Mouse (Mus musculus): ENCODE measurements around the gene Srsf12.

Gene Srsf12

DNA sequence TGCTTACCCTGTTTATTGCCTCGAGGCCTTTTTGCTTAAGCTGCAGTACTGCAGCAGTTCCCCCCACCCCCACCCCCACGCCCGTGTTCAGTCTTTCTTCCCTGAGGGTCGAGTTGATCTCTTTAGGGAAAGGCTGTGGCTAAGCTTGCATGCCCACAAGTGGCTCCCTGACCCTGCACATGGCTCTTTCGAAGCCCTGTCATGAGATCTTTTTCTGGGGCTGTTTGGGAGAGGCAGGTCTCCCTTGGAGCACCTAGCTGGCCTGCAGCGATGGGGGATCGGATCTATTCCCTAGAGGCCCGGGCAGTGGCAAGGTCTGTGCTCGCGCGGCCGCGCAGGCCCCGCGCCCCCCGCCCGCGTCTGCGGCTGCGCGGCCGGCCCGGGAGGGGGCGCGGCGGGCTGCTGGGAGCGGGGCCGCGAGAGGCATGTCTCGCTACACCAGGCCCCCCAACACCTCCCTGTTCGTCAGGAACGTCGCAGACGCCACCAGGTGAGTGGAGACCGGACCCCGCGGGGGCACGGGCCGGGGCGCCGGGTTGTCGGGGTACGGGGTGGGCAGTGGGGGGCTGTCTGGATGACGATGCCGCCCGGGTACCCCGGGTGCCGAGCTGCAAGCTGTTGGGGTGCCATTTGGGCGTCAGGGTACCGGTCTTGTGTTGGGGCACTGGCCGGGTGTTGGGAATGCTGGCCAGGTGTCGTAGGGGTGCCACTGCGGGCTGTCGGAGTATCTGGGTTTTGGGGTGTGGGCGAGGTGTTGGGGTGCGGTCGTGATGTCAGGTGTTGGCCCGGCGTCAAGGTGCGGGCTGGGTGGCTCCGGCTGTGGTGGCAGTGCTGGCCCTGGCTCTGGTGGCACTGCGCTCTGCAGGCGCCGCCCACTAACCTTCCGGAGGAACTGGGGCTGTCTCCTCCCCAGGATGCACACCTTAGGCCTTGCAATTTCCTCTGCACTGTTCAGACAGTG is at the start of gene Srsf12:
TSS of gene Srsf12 (plus strand) at position 111 of the 961 bp plus-strand sequence.
- DNase-seq (ENCODE audit: low spot score in 2 of 2), result peak in 1 of 2 experiments; percentile 28

DNA sequence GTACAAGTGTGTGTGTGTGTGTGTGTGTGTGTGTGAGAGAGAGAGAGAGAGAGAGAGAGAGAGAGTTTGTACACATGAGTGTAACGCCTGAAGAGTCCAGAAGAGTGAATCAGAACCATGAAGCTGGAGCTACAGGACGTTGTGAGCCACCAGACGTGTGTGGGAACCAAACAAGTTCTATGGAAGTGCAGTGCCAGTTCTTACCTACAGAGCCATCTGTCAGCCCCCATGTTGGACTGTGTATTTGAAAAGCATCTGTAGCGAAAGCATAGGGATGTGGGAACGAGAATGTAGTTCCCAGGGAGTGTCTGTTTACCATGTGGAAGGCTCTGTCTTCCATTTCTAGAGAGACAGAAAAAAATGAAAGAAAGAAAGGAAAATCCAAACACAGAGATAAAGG is 25.3 kb upstream of the Srsf12 start:
- no peak for DNase-seq (ENCODE audit: low spot score in 2 of 2)

DNA sequence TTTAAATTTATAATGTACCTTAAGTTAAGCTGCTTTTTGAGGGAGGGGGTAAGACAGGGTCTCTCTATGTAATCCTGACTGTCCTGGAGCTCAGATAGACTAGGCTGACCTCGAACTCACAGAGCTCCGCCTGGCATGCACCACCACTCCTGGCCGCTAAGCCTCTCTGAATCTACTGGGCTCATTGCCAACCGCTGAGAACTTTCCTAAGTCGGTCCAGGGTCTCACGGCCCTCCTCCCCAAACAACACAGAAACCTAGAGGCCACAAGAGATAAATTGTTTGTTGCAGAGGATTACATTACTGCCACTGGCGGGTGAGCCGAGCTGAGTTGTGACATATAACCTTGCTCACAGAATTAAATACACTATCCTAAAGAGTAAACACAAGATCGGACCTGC is 20.6 kb upstream of the Srsf12 start:
- no peak for DNase-seq (ENCODE audit: low spot score in 2 of 2)

DNA sequence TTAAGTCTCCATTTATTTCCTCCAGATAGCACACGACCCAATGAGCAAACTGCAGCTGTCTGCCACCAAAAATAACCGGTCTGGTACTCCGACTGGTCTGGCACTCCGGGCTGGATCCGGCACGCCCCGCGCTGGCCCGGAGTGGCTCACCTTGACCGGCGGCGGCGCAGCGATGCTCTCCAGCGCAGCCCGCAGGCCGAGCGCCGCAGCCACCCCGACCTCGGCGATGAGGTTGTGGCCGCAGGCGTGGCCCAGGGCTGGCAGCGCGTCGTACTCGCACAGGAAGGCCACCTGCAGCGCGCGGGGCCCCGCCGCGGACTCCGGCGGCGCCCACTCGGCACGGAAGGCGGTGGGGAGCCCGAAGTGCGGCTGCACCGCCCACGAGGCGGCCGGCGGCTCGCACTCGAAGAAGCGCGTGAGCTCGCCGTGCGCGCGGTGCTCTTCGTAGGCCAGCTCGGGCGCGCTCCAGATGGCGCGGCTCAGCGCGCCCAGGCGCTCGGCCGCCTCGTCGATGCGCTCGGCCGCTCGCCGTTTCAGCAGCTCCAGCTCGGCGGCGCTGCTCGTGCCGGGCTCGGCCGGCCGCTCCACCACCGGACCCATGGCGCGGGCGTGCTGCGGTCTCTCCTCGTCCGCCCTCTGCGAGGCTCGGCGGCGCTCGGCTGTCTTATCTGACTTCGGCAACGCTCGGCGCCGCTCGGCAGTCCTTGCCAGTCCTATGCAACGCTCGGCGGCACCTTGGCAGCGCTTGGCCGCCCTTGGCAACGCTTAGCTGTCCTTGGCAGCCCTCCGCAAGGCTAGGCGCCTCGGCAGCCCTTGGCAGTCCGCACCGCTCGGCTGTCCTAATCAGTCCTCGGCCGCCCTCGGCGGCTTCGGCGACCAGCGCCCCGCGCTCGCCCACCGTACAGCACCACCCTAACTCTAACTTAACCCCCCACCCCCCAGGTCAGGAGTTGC is 19.7 kb upstream of the Srsf12 start:
- peak; percentile 64 to 67 for DNase-seq (ENCODE audit: low spot score in 2 of 2)

DNA sequence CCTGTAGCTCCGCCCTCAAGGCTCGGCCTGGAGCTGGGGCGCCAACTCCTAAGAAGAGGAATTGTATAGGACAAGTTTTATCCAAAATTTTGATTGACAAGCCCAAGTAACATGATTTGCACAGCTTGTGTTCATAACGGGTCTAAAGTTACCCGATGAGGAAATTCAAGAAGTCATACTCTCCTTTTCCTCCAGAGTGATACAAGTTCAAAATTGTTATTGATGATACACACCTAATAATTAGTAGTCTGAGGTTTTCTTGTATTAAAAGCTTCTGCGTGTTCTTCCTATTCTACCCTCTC is 19.1 kb upstream of the Srsf12 start, which contains the start of gene Pm20d2:
TSS of gene Pm20d2 (minus strand) at position 3 of the 302 bp plus-strand sequence.
- no peak for DNase-seq (ENCODE audit: low spot score in 2 of 2)

DNA sequence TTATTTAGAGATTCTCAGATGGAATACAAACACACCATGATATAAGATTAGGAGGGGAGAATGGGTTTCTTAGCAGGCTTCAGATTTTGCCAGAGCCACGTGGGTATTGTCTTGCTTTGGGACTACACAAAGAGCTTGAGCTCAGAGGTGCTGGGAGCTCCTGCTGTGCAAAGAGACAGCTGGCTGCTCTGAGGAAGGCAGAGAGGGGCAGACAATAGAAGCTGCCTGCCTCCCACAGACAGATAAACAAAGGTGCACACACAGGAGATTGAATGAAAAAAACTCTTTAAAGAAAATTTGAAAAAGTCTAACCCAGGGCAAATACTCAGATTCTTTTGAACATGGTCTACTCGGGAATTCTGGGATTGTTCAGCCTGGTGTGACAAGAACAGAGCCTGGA is 10.7 kb upstream of the Srsf12 start:
- no peak for DNase-seq (ENCODE audit: low spot score in 2 of 2)

DNA sequence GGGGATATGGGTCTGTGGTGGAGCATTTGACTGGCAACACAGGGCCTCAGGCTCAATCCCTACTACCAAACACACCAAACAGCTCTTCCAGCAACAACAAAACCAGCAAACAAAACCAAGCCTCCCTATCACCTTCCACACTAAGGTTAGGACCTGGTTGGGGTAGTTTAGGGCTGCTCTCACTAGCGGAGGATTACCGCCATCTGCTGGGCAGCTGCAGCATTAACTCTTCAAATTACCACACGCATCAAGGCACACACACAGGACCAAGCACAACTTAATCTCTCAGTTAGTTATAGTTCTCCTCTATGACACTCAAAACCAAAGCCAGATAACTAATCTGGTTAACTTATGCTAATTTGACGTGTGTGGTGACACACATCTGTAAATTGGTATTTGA is 4.1 kb upstream of the Srsf12 start:
- peak; percentile 33 to 42 for DNase-seq (ENCODE audit: low spot score in 2 of 2)

DNA sequence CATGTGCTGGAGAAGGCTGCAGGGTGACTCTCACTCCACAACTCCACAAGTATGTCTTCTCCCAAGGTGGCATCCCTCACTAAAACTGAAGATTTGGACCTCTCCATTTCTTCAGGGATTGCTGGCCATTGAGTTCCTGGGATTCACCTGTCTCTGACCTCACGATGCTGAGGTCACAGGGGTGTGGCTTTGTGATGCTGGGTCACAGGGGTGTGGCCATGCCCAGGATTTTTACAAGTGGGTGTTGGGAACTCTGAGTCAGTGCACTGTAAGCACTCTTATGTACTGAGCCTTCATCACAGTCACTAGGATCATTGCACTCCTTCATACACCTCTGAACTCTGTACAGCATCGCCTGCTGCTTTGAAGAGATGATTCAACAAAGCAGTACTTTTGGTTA is 1.2 kb upstream of the Srsf12 start:
- DNase-seq (ENCODE audit: low spot score in 2 of 2), result no peak

DNA sequence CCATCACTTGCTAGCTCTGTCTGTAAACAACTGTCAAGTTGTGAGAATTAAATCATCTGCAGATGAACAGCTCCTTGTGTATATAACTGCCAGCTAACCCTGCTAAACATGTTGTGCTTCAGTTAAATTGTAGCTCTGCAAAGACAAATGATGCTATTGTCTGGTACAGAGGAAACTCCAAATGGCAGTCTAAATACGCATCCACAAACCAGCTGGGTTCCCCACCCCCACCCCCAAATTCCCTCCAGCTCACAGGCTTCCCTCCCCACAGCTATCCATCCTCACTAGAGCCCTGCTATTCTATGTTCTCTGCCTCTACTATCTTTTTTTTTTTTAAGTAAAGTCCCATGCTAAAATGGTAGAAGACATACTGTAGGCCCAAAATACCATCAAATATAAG is 13.1 kb downstream of the Srsf12 start:
- no peak for DNase-seq (ENCODE audit: low spot score in 2 of 2)

DNA sequence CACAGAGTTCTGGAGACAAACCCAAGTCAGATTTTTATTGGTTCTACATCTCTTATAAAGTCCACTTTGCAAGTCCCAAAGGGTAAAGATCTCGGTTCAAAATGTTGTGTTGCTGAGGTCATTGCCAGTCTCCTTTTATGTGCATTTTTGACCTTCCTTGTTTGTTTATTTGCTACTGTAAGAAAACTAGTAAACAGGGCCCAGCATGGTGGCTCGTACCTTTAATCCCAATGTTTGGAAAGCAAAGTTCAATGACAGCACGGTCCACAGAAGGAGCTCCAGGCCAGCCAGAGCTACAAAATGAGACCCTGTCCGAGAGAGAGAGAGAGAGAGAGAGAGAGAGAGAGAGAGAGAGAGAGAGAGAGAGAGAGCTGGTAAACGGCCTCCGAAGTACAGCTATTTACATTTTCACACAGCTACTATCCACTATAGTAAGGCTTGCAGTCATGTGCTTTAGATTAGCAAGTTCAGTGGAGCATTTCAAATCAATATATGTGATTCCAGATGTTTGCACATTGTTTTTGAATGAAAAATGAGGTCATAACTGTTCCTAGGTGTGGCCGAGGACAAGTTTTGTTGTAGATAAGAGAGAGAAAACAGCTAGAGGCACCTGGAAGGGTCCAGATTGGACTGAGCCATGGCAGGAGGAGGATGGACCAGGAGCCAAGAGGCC is 15.3 kb downstream of the Srsf12 start:
- DNase-seq (ENCODE audit: low spot score in 2 of 2), result no peak

DNA sequence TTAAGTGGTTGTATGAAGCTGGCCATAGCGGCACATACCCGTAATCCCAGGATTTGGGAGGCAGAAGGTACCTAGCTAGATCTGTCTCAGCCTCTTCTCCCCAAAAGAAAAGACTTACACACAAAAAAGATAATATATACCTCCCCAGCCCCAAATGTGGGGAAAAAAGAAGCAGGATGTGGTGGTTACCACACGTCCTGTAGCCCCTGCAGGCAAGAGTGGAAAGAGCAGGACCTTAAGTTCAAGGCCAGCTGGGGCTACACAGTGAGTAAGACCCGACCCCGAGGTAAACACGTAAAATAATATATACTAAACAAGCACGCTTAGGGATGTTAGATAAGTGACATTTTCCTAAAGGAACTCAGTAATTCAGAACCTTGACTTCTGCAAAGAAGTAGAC is 18.4 kb downstream of the Srsf12 start:
- DNase-seq (ENCODE audit: low spot score in 2 of 2), result no peak

DNA sequence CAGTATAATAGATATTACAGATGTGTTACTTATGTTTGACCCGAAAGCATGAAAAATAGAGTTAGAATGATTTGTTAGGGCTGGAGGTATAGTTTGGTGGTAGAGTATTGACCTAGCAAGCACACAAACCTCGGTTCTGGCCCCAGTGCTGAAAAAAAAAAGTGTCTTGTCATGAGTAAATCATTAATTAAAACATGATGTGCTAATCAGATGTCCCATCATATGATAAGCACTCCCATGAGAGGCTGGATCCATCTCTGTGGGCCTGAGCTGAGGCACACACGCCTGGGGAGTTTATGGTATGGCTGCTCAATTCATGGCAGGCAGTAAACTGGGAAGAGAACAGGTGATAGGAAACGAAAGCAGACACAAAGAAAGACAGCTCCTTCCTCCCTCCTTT is 20.8 kb downstream of the Srsf12 start:
- DNase-seq (ENCODE audit: low spot score in 2 of 2), result no peak

DNA sequence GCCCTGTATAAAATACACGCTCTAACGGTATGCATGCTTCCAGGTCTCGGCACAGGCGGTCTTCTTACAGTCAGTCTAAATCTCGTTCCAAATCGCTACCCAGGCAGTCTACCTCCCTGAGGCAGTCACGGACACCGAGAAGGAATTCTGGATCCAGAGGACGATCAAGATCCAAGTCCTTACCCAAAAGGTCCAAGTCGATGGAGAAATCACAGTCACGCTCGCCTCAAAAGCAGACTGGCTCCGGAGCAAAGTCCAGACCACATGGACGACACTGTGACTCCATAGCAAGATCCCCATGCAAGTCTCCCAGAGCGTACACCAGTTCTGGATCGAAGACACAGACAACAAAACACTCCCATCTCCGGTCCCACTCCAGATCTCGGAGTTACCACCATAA is 22.1 kb downstream of the Srsf12 start:
- no peak for DNase-seq (ENCODE audit: low spot score in 2 of 2)

DNA sequence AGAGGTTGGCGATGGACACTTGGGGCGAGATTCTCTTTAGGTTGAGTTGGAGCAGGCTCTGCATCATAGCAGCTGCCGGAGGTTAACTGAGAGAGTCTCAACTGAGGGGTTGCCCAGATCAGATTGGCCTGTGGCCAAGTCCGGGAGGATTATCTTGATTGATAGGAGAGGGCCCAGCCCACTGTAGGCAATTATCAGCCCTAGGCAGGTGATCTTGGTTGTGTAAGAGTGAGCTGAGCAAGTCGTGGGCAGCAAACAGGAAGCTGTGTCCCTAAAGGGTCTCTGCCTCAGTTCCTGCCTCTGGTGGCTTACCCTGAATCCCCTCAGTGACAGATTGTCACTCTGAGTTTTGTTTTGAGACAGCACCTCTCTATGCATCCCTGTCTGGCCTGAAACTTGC is 33.7 kb downstream of the Srsf12 start:
- no peak for DNase-seq (ENCODE audit: low spot score in 2 of 2)

DNA sequence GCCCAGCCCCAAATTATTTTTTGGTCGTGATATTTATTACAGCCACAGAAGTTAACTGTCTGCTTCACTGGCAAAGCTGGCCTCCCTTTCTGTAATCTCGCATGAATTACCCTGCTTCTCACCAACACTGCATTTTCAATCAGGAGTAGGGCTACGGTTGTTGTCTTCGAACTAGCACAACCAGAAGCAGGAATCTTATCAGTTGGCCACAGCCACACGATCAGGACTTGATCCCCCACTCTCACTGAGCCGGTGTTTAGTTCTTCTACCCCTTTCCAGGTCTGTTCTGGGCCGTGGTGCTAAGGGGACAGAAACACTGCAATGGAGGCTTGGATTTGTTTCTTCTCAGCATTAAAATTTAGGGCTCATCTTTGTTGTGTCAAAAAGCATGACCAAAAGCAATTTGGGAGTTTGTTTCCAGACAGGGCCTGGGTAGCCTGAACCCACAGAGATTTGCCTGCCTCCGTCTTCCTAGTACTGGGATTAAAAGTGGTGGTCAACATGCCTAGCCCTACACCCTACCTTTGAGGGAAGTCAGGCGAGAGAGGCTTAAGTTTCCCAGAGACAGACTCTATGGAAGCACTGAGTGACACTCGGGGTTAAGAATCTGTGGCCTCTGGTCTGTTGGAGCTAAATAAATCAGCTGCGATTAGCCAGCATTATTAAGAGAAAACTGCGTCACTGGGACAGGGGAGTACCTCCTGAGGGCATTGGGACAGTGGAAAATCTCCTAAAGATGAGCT is 34.4 kb downstream of the Srsf12 start:
- DNase-seq (ENCODE audit: low spot score in 2 of 2), result no peak

DNA sequence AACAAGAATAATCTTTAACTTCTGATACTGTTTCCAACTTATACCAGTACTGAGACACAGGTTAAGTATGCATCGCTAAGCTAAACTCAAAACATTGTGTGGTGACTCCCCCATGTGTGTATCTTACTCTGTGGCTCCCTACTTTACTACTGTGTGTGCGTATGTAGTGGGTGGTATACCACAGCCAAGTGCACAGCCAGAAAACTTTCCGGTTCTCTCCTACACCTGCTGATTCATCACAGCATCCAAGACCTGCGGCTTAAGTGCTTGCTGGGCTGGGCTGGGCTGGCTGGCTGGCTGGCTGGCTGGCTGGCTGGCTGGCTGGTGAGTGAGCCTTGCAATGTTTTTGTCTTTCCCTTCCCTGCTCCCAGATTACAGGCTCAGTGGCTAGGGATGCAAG is 35.1 kb downstream of the Srsf12 start:
- no peak for DNase-seq (ENCODE audit: low spot score in 2 of 2)

DNA sequence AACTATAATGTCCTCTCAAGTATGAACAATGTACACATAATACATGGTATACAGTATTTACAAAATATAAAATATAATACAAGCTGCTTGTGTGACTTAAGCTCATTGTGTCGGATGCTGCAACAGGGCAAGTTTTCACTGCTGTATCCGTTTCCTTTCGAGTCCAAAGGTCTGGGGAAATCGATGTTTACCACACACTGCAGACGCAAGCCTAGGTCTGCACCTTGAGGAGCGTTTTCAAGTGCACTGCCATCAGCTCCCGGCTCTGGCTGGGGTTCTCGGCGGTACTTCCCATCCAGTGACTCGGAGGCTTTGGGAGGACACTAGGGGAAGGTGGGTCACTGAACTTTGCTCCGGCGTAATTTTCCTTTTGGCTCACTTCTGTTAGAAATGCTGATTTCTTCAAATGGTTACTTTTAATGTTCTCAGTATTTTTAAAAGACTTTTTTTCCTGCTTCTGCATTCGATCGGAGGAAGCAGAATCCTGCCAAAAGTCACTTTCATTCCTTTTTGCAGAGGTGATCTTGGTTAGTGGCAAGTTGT is 37.1 kb downstream of the Srsf12 start:
- no peak for DNase-seq (ENCODE audit: low spot score in 2 of 2)

DNA sequence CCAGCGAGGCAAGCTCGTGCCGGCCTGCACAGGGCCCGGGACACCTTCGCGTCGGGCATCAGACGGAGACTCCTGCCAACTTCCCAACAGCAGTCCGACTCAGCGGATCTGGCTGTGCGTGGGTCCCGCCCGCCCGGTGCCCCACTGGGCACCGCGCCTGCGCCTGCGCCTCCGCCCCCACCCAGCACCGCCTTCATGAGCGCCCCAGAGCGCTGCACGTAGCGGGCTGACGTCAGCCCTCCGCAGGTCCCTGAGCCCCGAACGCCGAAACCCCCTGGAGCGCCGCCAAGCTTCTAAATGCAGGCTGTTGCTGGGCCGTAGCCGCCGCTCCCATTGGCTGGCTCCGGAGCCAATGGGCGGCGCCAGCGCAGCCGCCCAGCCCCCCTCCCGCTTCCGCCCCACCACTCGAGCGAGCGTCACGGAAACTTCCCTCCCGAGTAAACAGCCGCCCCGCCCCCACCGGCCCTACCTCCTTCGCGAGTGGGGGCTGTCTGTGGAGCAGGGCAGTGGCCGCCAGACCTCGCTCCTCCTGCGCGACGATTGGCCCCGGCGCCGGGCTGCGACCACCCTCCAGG is 38.8 kb downstream of the Srsf12 start:
- DNase-seq (ENCODE audit: low spot score in 2 of 2), result peak; percentile 98 to 99

DNA sequence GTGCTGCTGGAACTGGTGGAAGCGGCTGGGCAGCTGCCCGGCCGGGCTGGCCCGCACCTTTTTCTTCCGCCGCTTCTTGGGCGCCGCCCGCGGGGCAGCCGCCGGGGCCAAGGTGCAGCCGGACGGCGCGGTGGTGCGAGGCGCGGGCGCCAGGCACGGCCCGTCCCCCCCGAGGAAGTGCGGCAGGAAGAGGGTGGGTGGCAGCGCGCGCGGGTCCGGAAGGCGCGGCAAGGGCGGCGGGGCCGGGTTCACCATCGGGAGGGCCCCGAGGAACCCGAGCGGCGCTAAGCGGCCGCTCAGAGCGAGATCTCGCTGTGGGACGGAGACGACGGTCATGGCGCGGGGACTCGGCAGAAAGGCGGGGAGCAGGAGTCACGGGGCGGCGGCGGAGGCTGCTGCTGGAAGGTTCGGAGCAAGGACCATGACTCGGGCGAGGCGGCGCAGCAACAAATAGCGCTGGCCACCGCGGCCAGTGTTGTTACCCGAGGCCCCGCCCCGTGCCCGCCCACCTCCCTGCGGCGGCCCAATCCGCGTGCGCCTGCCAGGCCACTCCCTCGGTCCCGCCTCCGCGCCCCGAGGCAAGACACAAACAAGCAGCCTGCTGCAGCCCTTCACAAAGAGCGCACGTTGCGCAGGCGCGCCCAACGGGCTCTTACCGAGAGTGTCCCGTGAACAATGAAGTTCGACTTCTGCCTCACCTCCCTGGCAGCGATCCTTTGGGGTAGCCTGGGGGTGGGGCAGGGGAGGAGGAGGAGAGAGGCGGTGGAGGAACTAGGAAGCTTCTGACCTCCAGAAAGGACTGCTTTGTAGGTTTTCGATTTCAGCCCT is 39.5 kb downstream of the Srsf12 start:
- peak; percentile 93 to 96 for DNase-seq (ENCODE audit: low spot score in 2 of 2)

DNA sequence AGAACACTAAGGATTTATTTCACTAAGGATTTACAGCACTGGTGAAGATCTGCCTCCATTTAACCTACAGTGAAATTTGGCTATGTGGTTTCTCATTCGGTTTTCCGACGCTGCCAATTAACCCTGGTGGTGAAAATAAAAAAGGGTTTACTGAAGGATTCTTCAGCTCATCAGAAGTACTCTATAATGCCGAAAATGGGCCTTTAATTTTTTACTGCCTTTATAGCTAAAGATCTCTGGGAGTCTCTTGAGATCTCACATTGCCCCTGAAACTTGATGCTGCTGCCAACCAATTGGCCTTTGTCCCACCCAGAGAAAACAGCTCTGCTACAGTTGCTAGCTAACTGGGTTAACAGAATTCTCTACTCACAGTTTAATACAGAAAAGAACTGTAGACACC is 40.1 kb downstream of the Srsf12 start:
- no peak for DNase-seq (ENCODE audit: low spot score in 2 of 2)

All from frontal cortex, postnatal 25 days (tissue).